Mouse (Mus musculus) activated CD4-positive, CD25-positive, alpha-beta regulatory T cell, adult 4 months (primary cell): ENCODE results near the gene Pax2. TPM values are rescaled to one million over a fixed set of nuclear protein-coding genes. Genes with fewer than 3 reads are reported as not detected.

Source experiments
- ATAC-seq: one replicate; pipeline ENCODE4 v1.8.0; 2017
- polyA plus RNA-seq, 2 experiments: library from polyadenylated mRNA; unstranded; fragments of 100-300 nt; shearing (Covaris generic); gene quantifications; one replicate each; pipeline ENCODE4 v1.2.1; 2017

Pax2 gene
- polyA plus RNA-seq, 2 experiments from 2014 or later, result not detected

- no peak for ATAC-seq
These were observed 28.5 kb downstream of the Pax2 start for GRCm38 (mm10) chr19:44784391-44784790.

DNA sequence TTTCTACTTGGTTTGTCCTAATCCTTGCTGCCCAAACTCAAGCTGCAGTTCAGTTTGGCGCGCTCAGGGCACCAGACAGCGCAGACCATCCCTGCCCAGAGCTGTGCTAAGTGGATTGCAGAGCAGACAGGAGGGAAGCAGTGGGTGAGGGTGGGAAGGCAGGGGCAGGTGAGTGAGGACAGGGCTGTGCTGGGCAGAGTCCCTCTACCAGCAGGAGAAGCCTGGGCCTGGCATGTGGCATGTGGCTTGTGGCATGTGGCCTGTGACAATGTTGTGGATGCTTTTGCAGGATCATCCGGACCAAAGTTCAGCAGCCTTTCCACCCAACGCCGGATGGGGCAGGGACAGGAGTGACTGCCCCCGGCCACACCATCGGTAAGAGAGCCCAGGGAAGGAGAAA is 32.6 kb downstream of the Pax2 start:
- ATAC-seq, result no peak

DNA sequence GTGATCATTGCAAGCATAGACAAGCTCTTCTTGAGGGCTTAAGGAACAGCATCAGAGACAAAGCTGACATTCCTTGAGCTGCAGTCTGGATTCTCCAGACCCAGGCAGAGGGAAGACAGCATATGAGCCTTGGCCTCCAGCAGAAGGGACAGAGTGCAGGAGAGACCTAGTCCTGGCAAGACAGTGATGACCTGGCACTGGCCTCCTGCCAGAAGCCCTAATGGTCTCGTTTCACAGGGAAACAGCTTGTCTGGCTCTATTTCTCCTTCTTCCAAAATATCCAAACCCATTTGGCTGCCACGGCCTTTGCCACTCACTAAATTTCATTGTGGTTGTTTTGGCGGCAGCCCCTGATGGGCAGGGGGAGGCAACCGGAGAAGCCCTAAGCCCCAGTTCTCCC is 36.1 kb downstream of the Pax2 start:
- no peak for ATAC-seq

- ATAC-seq, result no peak
These were observed 41.5 kb downstream of the Pax2 start for GRCm38 (mm10) chr19:44797110-44798060.

- no peak for ATAC-seq
These were observed 42.9 kb downstream of the Pax2 start for GRCm38 (mm10) chr19:44798731-44799130.

DNA sequence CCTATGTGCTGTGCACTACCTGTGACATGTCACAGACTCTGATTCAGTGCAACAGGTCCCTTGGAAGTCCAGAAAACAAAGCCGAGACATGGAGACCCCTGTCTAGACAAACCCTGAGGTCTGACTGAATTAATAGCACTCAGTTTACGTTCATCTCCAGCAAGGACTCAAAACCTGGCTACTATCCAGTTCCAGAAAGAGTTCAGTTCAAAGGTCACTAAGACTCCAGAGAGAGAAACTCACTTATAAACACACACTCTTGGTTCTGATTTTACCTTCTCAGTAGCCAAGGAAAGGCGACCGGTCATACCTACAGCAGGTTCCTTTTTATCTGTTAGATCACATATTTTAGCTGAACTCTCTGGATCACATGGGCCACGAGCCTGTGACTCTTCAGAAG is 43.3 kb downstream of the Pax2 start:
- ATAC-seq, result no peak

DNA sequence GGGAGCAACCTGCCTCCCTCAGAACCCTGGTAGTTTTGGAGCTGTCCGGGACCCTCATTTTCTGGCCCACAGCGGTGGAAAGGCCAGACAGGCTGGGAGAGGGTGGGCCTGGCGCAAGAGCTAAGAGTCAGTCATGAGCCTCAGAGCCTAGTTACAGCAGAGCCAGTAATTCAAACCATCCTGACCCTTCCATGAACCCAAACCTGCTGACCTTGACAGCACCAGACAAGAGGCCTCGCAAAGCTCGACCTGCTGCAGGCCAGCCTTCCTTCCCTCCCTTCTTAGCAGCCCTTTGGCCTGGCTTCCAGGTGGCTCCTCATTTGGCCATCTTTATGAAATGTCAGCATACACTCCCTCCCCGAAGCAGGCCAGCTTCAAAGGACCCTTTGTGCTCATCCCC is 44.5 kb downstream of the Pax2 start:
- ATAC-seq, result no peak

DNA sequence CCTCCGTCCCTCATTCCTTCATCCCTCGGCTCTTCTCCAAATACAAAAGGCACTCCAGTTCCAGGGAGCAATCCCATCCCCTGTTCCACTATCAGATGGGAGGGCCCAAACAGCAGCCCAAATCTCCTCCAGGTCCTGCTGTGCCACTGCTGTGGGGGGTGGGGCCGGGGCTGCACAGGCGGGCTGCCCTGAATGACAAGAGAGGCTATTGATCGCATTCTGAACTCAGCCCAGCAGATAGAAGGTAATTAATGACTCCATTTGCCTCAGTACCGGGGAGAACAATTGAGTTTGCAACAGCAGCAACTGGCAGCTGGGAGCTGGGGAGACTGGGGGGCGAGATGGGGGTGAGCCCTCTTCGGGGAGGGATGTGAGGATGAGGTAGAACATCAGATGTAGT is 52.9 kb downstream of the Pax2 start:
- ATAC-seq, result no peak

- no peak for ATAC-seq
These were observed 57.0 kb downstream of the Pax2 start for GRCm38 (mm10) chr19:44812666-44813429.

DNA sequence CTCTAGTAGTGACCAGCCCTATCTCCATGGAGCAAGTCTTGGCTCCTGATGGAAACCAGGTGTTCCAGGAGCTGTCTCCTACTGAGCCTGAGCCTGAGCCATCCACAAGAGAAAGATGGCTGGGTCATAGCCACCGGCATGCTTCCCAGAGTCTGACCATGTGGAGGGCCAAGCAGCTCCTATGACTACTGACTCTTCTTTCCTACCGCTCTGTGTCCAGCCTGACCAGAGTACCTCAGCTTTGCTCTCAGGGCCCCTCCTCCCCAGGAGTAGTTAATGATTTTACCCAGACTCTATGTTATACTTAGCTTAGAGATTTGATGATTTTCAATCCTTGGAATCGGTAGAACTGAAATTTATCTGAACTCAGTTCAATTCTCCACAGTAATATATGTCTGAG is 59.3 kb downstream of the Pax2 start:
- no peak for ATAC-seq

GRCm38 (mm10) chr19:44817403-44818128 is 61.7 kb downstream of the Pax2 start:
- ATAC-seq, result no peak

GRCm38 (mm10) chr19:44818676-44819075 is 62.8 kb downstream of the Pax2 start:
- no peak for ATAC-seq

GRCm38 (mm10) chr19:44821581-44821980 is 65.7 kb downstream of the Pax2 start:
- ATAC-seq, result no peak

- ATAC-seq, result no peak
These were observed 66.5 kb downstream of the Pax2 start for GRCm38 (mm10) chr19:44822295-44822694.

DNA sequence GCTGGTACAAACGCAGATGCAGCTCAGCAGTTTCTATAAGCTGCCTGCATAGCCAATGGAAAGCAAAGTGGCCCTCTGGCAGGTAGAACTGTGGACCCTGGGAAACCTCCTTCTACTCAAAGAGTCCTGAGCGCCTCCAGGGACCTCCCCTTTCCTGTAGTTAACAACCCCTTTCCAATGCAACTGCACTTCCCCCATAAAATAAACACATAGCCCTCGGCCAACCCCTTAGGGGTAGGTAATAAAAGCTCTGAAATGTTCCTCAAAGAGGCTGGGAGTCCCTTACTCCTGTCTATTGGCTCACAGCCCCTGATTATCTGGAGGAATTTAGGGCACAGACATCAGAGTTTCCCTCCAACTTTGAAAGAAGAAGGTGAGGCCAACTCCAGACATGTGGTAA is 67.8 kb downstream of the Pax2 start:
- ATAC-seq, result no peak

DNA sequence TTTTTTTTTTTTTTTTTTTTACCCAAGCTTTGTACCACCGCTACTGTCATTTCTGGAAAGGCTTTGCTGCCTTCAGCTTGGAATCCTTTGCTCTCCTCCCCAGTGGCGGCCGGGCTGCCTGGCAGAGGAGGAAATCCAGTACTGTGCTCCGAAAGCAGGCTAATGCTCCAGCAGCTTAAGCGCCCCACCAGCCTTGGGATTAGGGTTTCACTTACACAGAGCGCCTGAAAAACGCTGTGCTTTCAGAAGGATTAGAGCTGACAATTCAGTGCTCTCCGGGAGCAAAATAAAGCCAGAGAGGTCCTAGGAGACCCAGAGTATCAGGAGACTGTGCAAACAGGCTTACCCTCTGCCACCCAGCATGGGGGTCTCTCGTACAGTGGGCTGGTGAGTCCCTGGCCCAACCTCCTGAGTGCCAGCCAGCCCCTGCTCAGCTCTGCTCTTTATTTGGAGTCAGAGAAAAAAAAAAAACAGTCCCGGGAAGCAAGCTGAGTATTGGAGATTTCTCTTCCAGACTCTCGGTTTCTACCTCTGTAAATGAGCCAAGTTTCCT is 69.4 kb downstream of the Pax2 start:
- ATAC-seq, result no peak

DNA sequence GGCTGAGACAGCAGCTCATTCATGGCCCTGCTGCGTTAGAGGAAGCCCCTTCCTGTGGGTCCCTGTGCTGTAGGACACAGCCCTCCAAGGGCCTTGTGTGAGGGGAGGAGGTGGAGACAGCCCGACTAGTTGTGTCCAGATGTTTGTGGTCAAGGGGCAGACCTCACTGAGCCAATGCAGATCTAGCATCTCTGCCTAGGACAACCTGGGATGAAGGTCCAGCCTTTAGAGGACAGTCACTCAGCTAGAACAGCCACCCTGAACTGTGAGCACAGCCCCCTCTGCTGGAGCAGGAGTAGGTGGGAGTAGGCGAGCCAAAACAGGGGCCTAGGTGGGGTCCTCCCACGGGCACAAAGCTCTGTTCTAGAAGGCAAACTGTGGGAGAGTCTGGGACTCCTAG is 70.0 kb downstream of the Pax2 start:
- no peak for ATAC-seq

DNA sequence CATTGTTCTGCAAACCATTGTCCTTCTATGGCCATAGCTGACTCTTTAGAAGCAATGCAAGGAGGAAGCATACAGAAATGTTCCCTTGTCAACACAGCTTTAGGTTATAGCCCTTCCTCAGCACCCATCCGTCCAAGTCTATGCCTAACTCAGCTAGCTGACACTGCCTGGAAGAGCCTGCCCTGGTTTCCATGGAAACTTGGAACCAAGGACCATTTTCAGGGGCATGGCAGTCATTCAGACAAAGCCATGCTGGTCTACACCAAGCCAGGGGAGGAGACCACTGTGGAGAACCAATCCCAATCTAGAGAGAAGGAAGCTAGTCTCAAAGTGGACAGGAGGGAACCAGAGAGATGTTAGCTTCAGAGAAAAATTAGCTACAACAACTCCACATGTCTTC is 77.5 kb downstream of the Pax2 start:
- no peak for ATAC-seq

- no peak for ATAC-seq
These were observed 78.6 kb downstream of the Pax2 start for GRCm38 (mm10) chr19:44834218-44835041.

DNA sequence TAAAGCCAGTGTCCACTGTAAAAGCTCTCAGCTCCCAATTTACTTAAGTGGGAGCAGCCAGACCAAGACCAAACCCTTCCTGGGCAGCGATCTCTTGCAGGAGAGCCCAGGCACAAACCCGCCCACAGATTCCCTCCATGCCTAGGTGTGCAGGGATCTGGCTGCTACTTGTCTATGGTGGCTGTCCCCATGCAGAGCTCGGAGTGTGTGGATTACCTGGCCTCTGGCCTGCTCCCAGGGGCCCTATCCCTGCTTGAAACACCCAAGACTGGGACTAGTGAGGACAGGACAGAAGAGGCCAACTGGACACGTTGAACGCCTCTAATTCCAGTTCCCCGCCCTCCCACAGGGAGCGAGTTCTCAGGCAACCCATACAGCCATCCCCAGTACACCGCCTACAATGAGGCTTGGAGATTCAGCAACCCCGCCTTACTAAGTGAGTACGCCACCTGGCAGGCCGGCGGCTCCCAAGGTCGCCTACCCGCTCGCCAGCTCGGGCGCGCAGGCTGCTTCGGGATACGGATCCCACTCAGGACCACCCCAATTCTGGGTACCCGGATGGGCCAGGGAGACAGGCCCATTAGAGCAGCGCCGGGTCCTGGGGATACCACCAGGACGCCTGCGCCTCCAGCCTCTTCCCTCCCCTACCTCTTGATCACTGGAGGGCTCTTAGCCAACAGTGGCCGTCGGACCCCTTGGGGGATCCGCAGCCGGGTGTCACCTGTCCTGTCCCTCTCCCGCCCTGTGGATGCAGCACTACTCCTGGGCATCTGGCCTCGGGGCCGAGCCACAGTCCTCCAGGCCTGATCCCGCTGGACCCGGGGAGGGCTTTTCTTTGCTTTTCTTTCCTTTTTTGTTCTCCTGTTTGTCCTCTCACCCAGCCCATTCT is 79.4 kb downstream of the Pax2 start:
- no peak for ATAC-seq
